Mouse (Mus musculus): ENCODE results near the gene Cnpy3. TPM values are rescaled to one million over a fixed set of nuclear protein-coding genes. Genes with fewer than 3 reads are reported as not detected.

Cnpy3 gene
- polyA plus RNA-seq, 1 experiment, result 67.1 TPM

DNA sequence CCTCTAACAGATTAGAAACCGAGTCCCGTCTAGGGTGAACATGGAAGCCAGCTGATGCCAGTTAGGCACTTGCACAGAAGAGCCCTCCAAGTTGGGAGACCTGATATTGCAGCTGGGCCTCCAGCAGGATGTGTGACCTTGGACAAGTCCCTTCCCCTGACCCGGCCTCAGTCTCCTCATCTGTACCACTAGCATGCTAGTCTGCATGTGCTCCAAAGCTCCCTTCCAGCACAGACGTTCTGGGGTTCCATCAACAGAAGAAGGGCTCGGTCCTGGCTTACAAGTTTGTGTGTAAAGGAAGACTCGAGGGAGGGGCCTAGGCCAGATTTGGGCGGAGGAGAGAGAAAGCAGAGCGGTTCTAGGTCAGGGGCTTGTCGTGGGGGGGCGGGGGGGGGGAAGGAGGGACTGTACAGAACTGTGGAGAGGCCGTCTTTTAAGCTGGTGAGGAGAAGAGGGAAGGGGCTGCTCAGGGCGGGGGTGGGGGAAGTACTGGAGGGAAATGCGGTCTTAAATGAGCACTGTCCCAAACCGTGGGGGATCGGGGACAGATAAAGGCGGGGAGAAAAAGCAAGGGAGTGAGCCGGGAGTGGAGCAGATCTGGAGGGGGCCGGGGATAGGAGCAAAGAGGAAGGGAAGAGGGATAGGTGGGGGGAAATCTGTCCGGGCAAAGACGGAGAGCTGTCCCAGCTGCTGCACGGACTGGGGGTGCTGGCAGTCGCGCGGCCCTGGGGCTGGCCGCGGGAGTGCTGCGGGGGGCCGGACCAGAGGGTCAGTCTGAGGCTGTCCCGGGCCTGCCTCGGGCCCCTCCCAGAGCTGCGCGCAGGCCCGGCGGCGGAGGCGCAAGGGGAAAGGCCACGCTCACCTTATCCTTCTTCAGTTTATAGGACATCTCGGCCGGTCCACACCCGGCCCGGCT, 47.8 kb downstream of the Cnpy3 start:
- no peak for TF ChIP-seq CTCF (IDR thresholded peaks at IDR 0.05; ENCODE audit: borderline replicate concordance, control insufficient read depth, extremely low read depth, insufficient read depth, low read length, poor library complexity)
- no peak for TF ChIP-seq POLR2A (IDR thresholded peaks at IDR 0.05; ENCODE audit: control insufficient read depth, extremely low read depth, insufficient read depth, low read length, poor library complexity)
- peak; percentile 26 for DNase-seq
- H3K27me3 ChIP-seq (ENCODE audit: control insufficient read depth, insufficient read depth, low read length), result no peaks in the 10 kb centered on the region
- 6% methylated on average over 40 of the region's 41 CpGs for WGBS
- H3K27ac ChIP-seq (ENCODE audit: control insufficient read depth, insufficient read depth, low read length), result peak overlapping the region; percentile 28; the same call in 1 of the 2 replicates
- no peaks in the 10 kb centered on the region for H3K36me3 ChIP-seq (ENCODE audit: control insufficient read depth, insufficient read depth, low read length)
- peak overlapping the region; percentile 80 for H3K4me3 ChIP-seq (ENCODE audit: control insufficient read depth, insufficient read depth, low read length)
- peaks cover 29% of the 10 kb centered on the region for H3K4me1 ChIP-seq (replicated peaks; ENCODE audit: control insufficient read depth, insufficient read depth, low read length)

- no peak for DNase-seq
- 92% methylated on average over 5 of the region's 5 CpGs for WGBS
Measured at GRCm38 (mm10) chr17:46702506-46702905, 49.5 kb downstream of the Cnpy3 start.

GRCm38 (mm10) chr17:46702100-46702499, 49.9 kb downstream of the Cnpy3 start:
- H3K4me3 ChIP-seq (ENCODE audit: control insufficient read depth, insufficient read depth, low read length), result no peak overlapping the region
- TF ChIP-seq CTCF (IDR thresholded peaks at IDR 0.05; ENCODE audit: borderline replicate concordance, control insufficient read depth, extremely low read depth, insufficient read depth, low read length, poor library complexity), result no peak
- no peak for TF ChIP-seq POLR2A (IDR thresholded peaks at IDR 0.05; ENCODE audit: control insufficient read depth, extremely low read depth, insufficient read depth, low read length, poor library complexity)
- H3K27me3 ChIP-seq (ENCODE audit: control insufficient read depth, insufficient read depth, low read length), result no peaks in the 10 kb centered on the region
- 87% methylated on average over 12 of the region's 12 CpGs for WGBS
- H3K4me1 ChIP-seq (replicated peaks; ENCODE audit: control insufficient read depth, insufficient read depth, low read length), result peaks cover 29% of the 10 kb centered on the region
- H3K36me3 ChIP-seq (ENCODE audit: control insufficient read depth, insufficient read depth, low read length), result no peaks in the 10 kb centered on the region
- no peak for DNase-seq
- no peak overlapping the region for H3K27ac ChIP-seq (ENCODE audit: control insufficient read depth, insufficient read depth, low read length)

More at GRCm38 (mm10) chr17:46702506-46702905, 49.5 kb downstream of the Cnpy3 start:
- TF ChIP-seq POLR2A (IDR thresholded peaks at IDR 0.05; ENCODE audit: control insufficient read depth, extremely low read depth, insufficient read depth, low read length, poor library complexity) (no peak), CTCF (IDR thresholded peaks at IDR 0.05; ENCODE audit: borderline replicate concordance, control insufficient read depth, extremely low read depth, insufficient read depth, low read length, poor library complexity) (no peak)
- Histone ChIP-seq H3K4me1 (replicated peaks; ENCODE audit: control insufficient read depth, insufficient read depth, low read length) (peaks cover 29% of the 10 kb centered on the region), H3K36me3 (ENCODE audit: control insufficient read depth, insufficient read depth, low read length) (no peaks in the 10 kb centered on the region), H3K27me3 (ENCODE audit: control insufficient read depth, insufficient read depth, low read length) (no peaks in the 10 kb centered on the region), H3K4me3 (ENCODE audit: control insufficient read depth, insufficient read depth, low read length) (no peak overlapping the region), H3K27ac (ENCODE audit: control insufficient read depth, insufficient read depth, low read length) (no peak overlapping the region)

DNA sequence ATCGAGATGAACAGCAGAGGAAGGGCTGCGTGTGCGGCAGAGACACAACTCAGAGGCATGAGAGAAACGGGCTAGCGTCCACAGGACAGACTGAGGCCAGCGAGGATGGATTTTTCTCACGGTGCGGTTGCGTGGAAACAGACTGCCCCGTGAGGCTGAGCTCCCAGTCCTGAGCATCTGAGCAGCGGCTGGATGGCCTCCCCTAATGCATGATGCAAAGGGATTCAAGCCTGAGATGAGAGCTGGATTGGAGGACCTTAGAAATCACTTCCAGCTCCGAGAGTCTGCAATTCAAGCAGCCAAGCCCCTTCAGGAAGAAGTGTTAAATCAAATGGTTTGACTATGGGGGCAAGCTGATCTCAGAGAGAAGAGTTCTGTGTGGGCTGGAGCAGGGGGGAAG, 50.5 kb downstream of the Cnpy3 start:
- WGBS, result 89% methylated on average over 12 of the region's 12 CpGs
- peaks cover 29% of the 10 kb centered on the region for H3K4me1 ChIP-seq (replicated peaks; ENCODE audit: control insufficient read depth, insufficient read depth, low read length)
- no peak for DNase-seq
- no peaks in the 10 kb centered on the region for H3K27me3 ChIP-seq (ENCODE audit: control insufficient read depth, insufficient read depth, low read length)
- no peaks in the 10 kb centered on the region for H3K36me3 ChIP-seq (ENCODE audit: control insufficient read depth, insufficient read depth, low read length)
- TF ChIP-seq CTCF (IDR thresholded peaks at IDR 0.05; ENCODE audit: borderline replicate concordance, control insufficient read depth, extremely low read depth, insufficient read depth, low read length, poor library complexity) (no peak), POLR2A (IDR thresholded peaks at IDR 0.05; ENCODE audit: control insufficient read depth, extremely low read depth, insufficient read depth, low read length, poor library complexity) (no peak)
- H3K4me3 ChIP-seq (ENCODE audit: control insufficient read depth, insufficient read depth, low read length), result no peak overlapping the region
- H3K27ac ChIP-seq (ENCODE audit: control insufficient read depth, insufficient read depth, low read length), result no peak overlapping the region

DNA sequence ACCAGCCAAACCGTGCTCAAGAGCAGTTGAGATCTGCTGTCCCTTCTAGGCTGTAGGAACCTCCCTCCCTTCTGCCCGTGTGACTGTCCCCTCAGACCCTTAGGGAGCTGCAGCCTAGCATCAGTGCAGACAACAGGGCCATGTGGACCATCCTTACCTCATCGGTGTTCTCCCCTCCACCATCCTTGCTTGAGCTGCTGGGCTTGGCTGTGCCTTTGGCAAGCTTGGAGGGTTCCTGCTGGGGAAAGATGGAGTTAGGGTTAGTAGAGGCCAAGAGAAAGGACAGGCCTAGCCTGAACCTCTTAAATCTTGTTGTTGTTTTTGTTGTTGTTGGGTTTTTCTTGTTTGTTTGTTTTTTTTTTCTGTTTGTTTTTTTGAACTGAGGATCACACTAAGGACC, 52.1 kb downstream of the Cnpy3 start:
- Histone ChIP-seq H3K4me3 (ENCODE audit: control insufficient read depth, insufficient read depth, low read length) (no peak overlapping the region), H3K27ac (ENCODE audit: control insufficient read depth, insufficient read depth, low read length) (no peak overlapping the region), H3K36me3 (ENCODE audit: control insufficient read depth, insufficient read depth, low read length) (no peaks in the 10 kb centered on the region), H3K4me1 (replicated peaks; ENCODE audit: control insufficient read depth, insufficient read depth, low read length) (peaks cover 24% of the 10 kb centered on the region), H3K27me3 (ENCODE audit: control insufficient read depth, insufficient read depth, low read length) (no peaks in the 10 kb centered on the region)
- TF ChIP-seq CTCF (IDR thresholded peaks at IDR 0.05; ENCODE audit: borderline replicate concordance, control insufficient read depth, extremely low read depth, insufficient read depth, low read length, poor library complexity) (no peak), POLR2A (IDR thresholded peaks at IDR 0.05; ENCODE audit: control insufficient read depth, extremely low read depth, insufficient read depth, low read length, poor library complexity) (no peak)
- DNase-seq, result no peak
- 95% methylated on average over 3 of the region's 3 CpGs for WGBS

- no peak overlapping the region for H3K27ac ChIP-seq (ENCODE audit: control insufficient read depth, insufficient read depth, low read length)
- no peak for TF ChIP-seq POLR2A (IDR thresholded peaks at IDR 0.05; ENCODE audit: control insufficient read depth, extremely low read depth, insufficient read depth, low read length, poor library complexity)
- no peaks in the 10 kb centered on the region for H3K27me3 ChIP-seq (ENCODE audit: control insufficient read depth, insufficient read depth, low read length)
- no peak for DNase-seq
- WGBS, result 95% methylated on average over 5 of the region's 5 CpGs
- no peak overlapping the region for H3K4me3 ChIP-seq (ENCODE audit: control insufficient read depth, insufficient read depth, low read length)
- H3K36me3 ChIP-seq (ENCODE audit: control insufficient read depth, insufficient read depth, low read length), result no peaks in the 10 kb centered on the region
- H3K4me1 ChIP-seq (replicated peaks; ENCODE audit: control insufficient read depth, insufficient read depth, low read length), result peaks cover 24% of the 10 kb centered on the region
Measured at GRCm38 (mm10) chr17:46699245-46699644, 52.8 kb downstream of the Cnpy3 start.

All from thymus, adult 2 months (tissue).